Mouse (Mus musculus) lung, embryonic 16.5 days (tissue): Measurements from ENCODE around the gene Kmt2c. TPM values are rescaled to one million over a fixed set of nuclear protein-coding genes. Genes with fewer than 3 reads are reported as not detected.
"Not testable (repeated sequence)": the region's sequence is repeated elsewhere in the genome, so short reads cannot be mapped to it uniquely, and the experiment has no call there.

Source experiments
- ATAC-seq: fragments of 200-750 bp; cut with Nextera tagmentation; 2 replicates; pipeline ENCODE4 v1.8.0; 2017; ENCODE audit warnings: low read depth, mild to moderate bottlenecking, moderate library complexity
- H3K27ac ChIP-seq: fragments of 300-500 bp; sonication (generic); 2 replicates; pipeline ENCODE4 v1.5.1; 2014; ENCODE audit warnings: mild to moderate bottlenecking, control low read depth, low read length
- H3K27me3 ChIP-seq: fragments of 300-500 bp; sonication (generic); 2 replicates; pipeline ENCODE4 v1.6.1; 2014; ENCODE audit warnings: low read depth, low read length, mixed read lengths; ENCODE audit not compliant: control insufficient read depth, insufficient read depth
- H3K36me3 ChIP-seq: fragments of 300-500 bp; sonication (generic); 2 replicates; pipeline ENCODE4 v1.6.1; 2014; ENCODE audit warnings: low read length; ENCODE audit not compliant: control insufficient read depth, insufficient read depth
- H3K4me1 ChIP-seq: fragments of 300-500 bp; sonication (generic); replicated peaks from 2 replicates; pipeline ENCODE4 v1.6.1; 2014; ENCODE audit warnings: low read length, mixed read lengths; ENCODE audit not compliant: control insufficient read depth, insufficient read depth
- H3K4me2 ChIP-seq: fragments of 300-500 bp; sonication (generic); 2 replicates; pipeline ENCODE4 v1.6.1; 2014; ENCODE audit warnings: low read depth, low read length, control low read depth
- H3K4me3 ChIP-seq: fragments of 300-500 bp; sonication (generic); 2 replicates; pipeline ENCODE4 v1.5.1; 2014; ENCODE audit warnings: mild to moderate bottlenecking, low read length, control low read depth
- H3K9ac ChIP-seq: fragments of 300-500 bp; sonication (generic); 2 replicates; pipeline ENCODE4 v1.6.1; 2014; ENCODE audit warnings: low read length, control low read depth
- H3K9me3 ChIP-seq: fragments of 300-500 bp; sonication (generic); 2 replicates; pipeline ENCODE4 v1.6.1; 2016; ENCODE audit warnings: low read length; ENCODE audit not compliant: control insufficient read depth
- WGBS: fragments of 180-500 bp; shearing (Covaris S2); extraction: QIAGEN DNeasy Blood & Tissue Kit; methylation state at CpG from one replicate; pipeline ENCODE4 v1.1.7; 2014; 5-methylcytosine and 5-hydroxymethylcytosine counted together
- polyA plus RNA-seq: library from polyadenylated mRNA; unstranded; fragments of >200 nt; fragmentation: Nextera tagmentation; extraction: Ambion mirVana; gene quantifications from 2 replicates; pipeline ENCODE4 v1.2.1, GENCODE M21; 2015

Gene Kmt2c
- polyA plus RNA-seq, 1 experiment from 2014 or later, result 10.2 TPM

GRCm38 (mm10) chr5:25224377-25224776 lies 274.2 kb downstream of the Kmt2c start:
- H3K4me1 ChIP-seq, H3K9me3 ChIP-seq, ATAC-seq, H3K4me2 ChIP-seq, H3K36me3 ChIP-seq, H3K27me3 ChIP-seq, H3K9ac ChIP-seq, H3K4me3 ChIP-seq, H3K27ac ChIP-seq: not testable (repeated sequence)
- WGBS, result 95% methylated on average over 1 of the region's 1 CpGs

- H3K4me3 ChIP-seq, result peak within 1 kb of the TSS; percentile 75
- 2% methylated on average over 65 of the region's 72 CpGs for WGBS
- peak within 1 kb of the TSS; percentile 58 for H3K4me2 ChIP-seq
- H3K9me3 ChIP-seq, result no peaks in the 10 kb centered on the region
- no peaks in the 10 kb centered on the region for H3K27me3 ChIP-seq
- H3K9ac ChIP-seq, result peak within 1 kb of the TSS; percentile 91
- H3K36me3 ChIP-seq, result no peaks in the 10 kb centered on the region
- ATAC-seq, result peak; percentile 98
- no peaks in the 10 kb centered on the region; the same call in 1 of the 2 replicates for H3K4me1 ChIP-seq
- H3K27ac ChIP-seq, result peak within 1 kb of the TSS; percentile 81
Measured at GRCm38 (mm10) chr5:25222752-25223702, 275.6 kb downstream of the Kmt2c start, which contains the start of gene E130116L18Rik. TSS of gene E130116L18Rik (minus strand) at chr5:25223153.

Other genes starting within 250 kb of the Kmt2c start
- gene Cct8l1, start 17.3 kb upstream of the Kmt2c start, polyA plus RNA-seq, result not detected in 2 replicates
- gene Xrcc2, start 207.0 kb upstream of the Kmt2c start, polyA plus RNA-seq, result 8.6 and 9.4 TPM in 2 replicates